Mouse (Mus musculus): ENCODE data around the gene Ssty1.
"Not testable (repeated sequence)": the region's sequence is repeated elsewhere in the genome, so short reads cannot be mapped to it uniquely, and the experiment has no call there.

The Ssty1 gene

DNA sequence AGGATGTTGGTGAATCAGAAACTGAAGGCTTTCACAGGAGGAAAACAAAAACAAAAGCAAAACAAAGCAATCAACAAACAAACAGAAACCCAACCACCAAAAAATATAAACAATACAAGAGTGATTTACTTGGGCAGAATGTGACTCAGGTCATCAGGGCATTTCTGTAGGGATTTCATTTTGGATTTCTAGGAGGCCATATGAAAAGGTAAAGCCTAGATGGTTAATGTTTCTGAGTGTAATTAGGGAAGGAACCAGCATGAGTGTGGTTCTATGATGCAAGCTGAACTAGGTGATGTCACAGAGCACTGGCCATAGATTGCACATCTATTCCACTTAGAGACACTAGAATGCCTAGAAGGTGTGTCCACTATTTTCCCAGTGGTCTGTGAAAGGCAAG is at the start of gene Ssty1:
Ssty1 (plus strand) TSS at position 301 of the 400 bp plus-strand sequence.
- in situ Hi-C loops (cut with MboI): not testable (repeated sequence)

DNA sequence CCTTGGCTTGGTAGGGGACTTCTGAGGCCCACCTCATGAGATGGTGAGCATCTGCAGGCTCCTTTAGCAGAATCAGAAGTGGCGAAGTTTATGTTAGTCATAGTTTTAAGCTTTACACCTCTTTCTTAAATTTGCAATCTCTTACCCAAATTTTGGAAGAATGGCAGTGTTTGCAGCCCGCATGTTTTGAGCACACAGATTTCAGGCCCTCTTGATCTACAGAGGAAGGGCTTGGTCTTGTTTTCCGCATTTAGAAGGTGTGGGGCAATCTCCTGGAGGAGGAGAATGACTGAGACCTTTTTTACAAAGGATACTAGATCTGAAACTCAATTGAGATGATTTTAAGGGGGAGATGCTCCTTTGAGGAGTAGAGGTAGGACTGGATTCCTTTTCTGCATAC is 27.2 kb upstream of the Ssty1 start, which contains the start of gene Gm21764:
Gm21764 (minus strand) TSS at position 101 of the 400 bp plus-strand sequence.
- in situ Hi-C loops (cut with MboI): not testable (repeated sequence)

Data from mature B cell (primary cell).